8 mouse cellular contexts compared by ENCODE assay signal in the genomic region with DNA sequence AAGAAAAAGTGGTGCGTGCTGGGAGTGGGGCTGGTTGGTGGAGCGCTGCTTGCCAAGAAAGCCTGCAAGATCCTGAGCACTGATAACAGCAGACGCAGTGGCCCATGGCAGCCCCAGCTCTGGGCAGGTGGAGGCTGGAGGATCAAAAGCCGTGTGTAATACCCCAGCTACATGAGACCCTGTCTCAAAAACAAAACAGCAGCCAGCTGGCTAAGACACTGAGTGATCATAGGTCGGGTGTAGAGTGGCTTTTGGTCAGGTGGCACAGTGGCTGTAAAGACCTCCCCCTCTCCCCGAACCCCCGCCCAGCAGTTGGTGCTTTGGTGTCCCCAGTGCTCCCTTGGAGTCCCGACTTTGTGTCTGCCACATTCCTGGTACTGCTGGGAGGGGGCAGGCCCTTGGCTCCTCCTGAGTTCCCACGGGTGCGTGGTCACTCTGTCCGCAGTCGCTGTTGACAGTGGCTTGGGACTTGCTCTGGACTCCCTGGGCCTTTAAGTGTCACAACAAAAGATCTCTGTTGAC. TPM values are rescaled to one million over a fixed set of nuclear protein-coding genes. Genes with fewer than 3 reads are reported as not detected.
DNase-seq lines count a peak whose midpoint lies in the region; ATAC-seq and TF ChIP-seq lines count a peak whose summit lies in the region.

No protein-coding gene starts in this region.

- H3K27ac ChIP-seq in heart, embryonic 16.5 days (ENCODE audit: low read length), result peak overlapping the region; percentile 96
- H3K27ac ChIP-seq in ES-E14 (ENCODE audit: insufficient read depth, low read depth, low read length, poor library complexity, severe bottlenecking), result peak overlapping the region; percentile 94
- peak overlapping the region; percentile 96 for H3K27ac ChIP-seq in limb, embryonic 15.5 days
- peak overlapping the region; percentile 59 for H3K27ac ChIP-seq in small intestine, adult 2 months (ENCODE audit: insufficient read depth, low read depth, low read length)

- H3K9ac ChIP-seq in heart, embryonic 16.5 days (ENCODE audit: low read length), result peak overlapping the region; percentile 79
- H3K9ac ChIP-seq in ES-E14 (ENCODE audit: insufficient read depth, low read depth, low read length, poor library complexity, severe bottlenecking), result peak overlapping the region; percentile 16; the same call in 1 of the 2 replicates
- no peak overlapping the region for H3K9ac ChIP-seq in limb, embryonic 15.5 days

- peaks cover 13% of the 10 kb centered on the region for H3K36me3 ChIP-seq in heart, embryonic 16.5 days (ENCODE audit: control insufficient read depth, insufficient read depth)
- H3K36me3 ChIP-seq in ES-E14 (ENCODE audit: control insufficient read depth, insufficient read depth, low read length, poor library complexity, severe bottlenecking), result peaks cover 10% of the 10 kb centered on the region; the same call in 1 of the 2 replicates
- peaks cover 29% of the 10 kb centered on the region for H3K36me3 ChIP-seq in limb, embryonic 15.5 days
- peaks cover 20% of the 10 kb centered on the region for H3K36me3 ChIP-seq in small intestine, adult 2 months (ENCODE audit: control insufficient read depth, insufficient read depth, low read length)

- no peak for DNase-seq in heart, postnatal 10 days
- DNase-seq in ES-E14 (ENCODE audit: low read depth, low spot score), result no peak
- DNase-seq in left cerebral cortex, adult 18-20 months (ENCODE audit: low spot score in 2 of 2), result no peak
- DNase-seq in left cerebral cortex, postnatal 25 days (ENCODE audit: low spot score in 2 of 2), result no peak

- intact Hi-C loops in heart, postnatal 10 days (cut with DNase I), result loop anchor here (10.0 kb wide), 3 partner anchors 225 to 1195 kb away; a partner anchor contains a TSS
- intact Hi-C loops in left cerebral cortex, postnatal 25 days (cut with DNase I), result loop anchor here (2.0 kb wide), 2 partner anchors 35 to 73 kb away; no protein-coding TSS in a partner anchor

- TF ChIP-seq POLR2A in small intestine, adult 2 months (IDR thresholded peaks at IDR 0.05; ENCODE audit: low read depth, low read length), result no peak

- H3K4me3 ChIP-seq in heart, embryonic 16.5 days (ENCODE audit: low read length), result peak overlapping the region; percentile 52
- H3K4me3 ChIP-seq in ES-E14 (ENCODE audit: insufficient read depth in 1 of 2, low read depth in 1 of 2, low read length in 2 of 2, poor library complexity in 1 of 2, severe bottlenecking in 1 of 2), result peak overlapping the region; percentile 27 to 55; a peak in 3 of 4 replicates
- peak overlapping the region; percentile 36 for H3K4me3 ChIP-seq in limb, embryonic 15.5 days
- H3K4me3 ChIP-seq in small intestine, adult 2 months (ENCODE audit: low read depth, low read length), result peak overlapping the region; percentile 47

- H3K27me3 ChIP-seq in heart, embryonic 16.5 days (ENCODE audit: control insufficient read depth, insufficient read depth, low read length), result no peaks in the 10 kb centered on the region
- no peaks in the 10 kb centered on the region for H3K27me3 ChIP-seq in limb, embryonic 15.5 days
- no peaks in the 10 kb centered on the region for H3K27me3 ChIP-seq in small intestine, adult 2 months (ENCODE audit: control insufficient read depth, insufficient read depth, low read length)

- no peak for TF ChIP-seq CTCF in small intestine, adult 2 months (IDR thresholded peaks at IDR 0.05; ENCODE audit: extremely low read depth, insufficient read length, insufficient replicate concordance, low read depth, low read length)

- H3K4me1 ChIP-seq in heart, embryonic 16.5 days (ENCODE audit: control insufficient read depth, insufficient read depth, low read length), result peaks cover 38% of the 10 kb centered on the region
- H3K4me1 ChIP-seq in ES-E14 (ENCODE audit: control insufficient read depth in 2 of 2, insufficient read depth in 2 of 2, low read length in 2 of 2, poor library complexity in 1 of 2), result peaks cover 14 to 46% of the 10 kb centered on the region in 2 experiments; a peak in 3 of 4 replicates
- peaks cover 70% of the 10 kb centered on the region for H3K4me1 ChIP-seq in limb, embryonic 15.5 days
- peaks cover 47% of the 10 kb centered on the region for H3K4me1 ChIP-seq in small intestine, adult 2 months (ENCODE audit: control insufficient read depth, insufficient read depth, insufficient read length, low read length)

- no peaks in the 10 kb centered on the region for H3K9me3 ChIP-seq in heart, embryonic 16.5 days (replicated peaks; ENCODE audit: control insufficient read depth, low read length)
- H3K9me3 ChIP-seq in ES-E14 (ENCODE audit: control insufficient read depth, insufficient read depth, low read depth, low read length), result no peaks in the 10 kb centered on the region
- no peaks in the 10 kb centered on the region for H3K9me3 ChIP-seq in limb, embryonic 15.5 days

- WGBS in heart, embryonic 16.5 days, result 7% methylated on average over 12 of the region's 12 CpGs
- WGBS in limb, embryonic 15.5 days, result 3% methylated on average over 12 of the region's 12 CpGs
- 2% methylated on average over 12 of the region's 12 CpGs for WGBS in small intestine, adult 2 months

- in situ Hi-C loops in ES-E14 (cut with MboI; ENCODE audit: low sequenced_read_pairs in 2 of 2, unreplicated experiment in 2 of 2), result loop anchor here in 1 of 2 experiments (10.0 kb wide), 1 partner anchor 75 kb away; no protein-coding TSS in a partner anchor

- peak overlapping the region; percentile 83 for H3K4me2 ChIP-seq in heart, embryonic 16.5 days (ENCODE audit: low read depth, low read length)
- peak overlapping the region; percentile 72 for H3K4me2 ChIP-seq in limb, embryonic 15.5 days

- peak; percentile 35; the same call in 1 of the 2 replicates for ATAC-seq in heart, embryonic 16.5 days (replicated peaks; ENCODE audit: extremely low read depth, insufficient read depth, low FRiP score)
- ATAC-seq in erythroid progenitor cell, adult 5-6 weeks (replicated peaks; ENCODE audit: low FRiP score, poor library complexity, severe bottlenecking), result peak; percentile 47
- peak; percentile 21; the same call in 1 of the 2 replicates for ATAC-seq in limb, embryonic 15.5 days (ENCODE audit: insufficient number of reproducible peaks, low FRiP score, low TSS enrichment, low read depth)

TF ChIP-seq in ES-E14, 5 proteins besides CTCF, POLR2A, EP300 and RAD21:
- TF ChIP-seq MAFK (IDR thresholded peaks at IDR 0.05; ENCODE audit: insufficient read depth, low read depth, low read length), result no peak
- TF ChIP-seq ZC3H11A (IDR thresholded peaks at IDR 0.05; ENCODE audit: borderline replicate concordance, low read depth, low read length), result no peak
- no peak for TF ChIP-seq ZNF384 (IDR thresholded peaks at IDR 0.05; ENCODE audit: low read depth, low read length)
- no peak for TF ChIP-seq CHD2 (IDR thresholded peaks at IDR 0.05; ENCODE audit: low read depth, low read length)
- no peak for TF ChIP-seq HCFC1 (IDR thresholded peaks at IDR 0.05; ENCODE audit: borderline replicate concordance, insufficient read depth, low read length)

RNA-seq across cellular contexts. Expression of a gene that starts 23.8 kb away (rescaled TPM):
- 8.8 TPM in 2 replicates for polyA plus RNA-seq in heart, embryonic 16.5 days (2015; fragmentation: Nextera tagmentation; extraction: Ambion mirVana)
- total RNA-seq in heart, postnatal 10 days (2021), result 1 to 10 TPM; 6.4 to 8.1 TPM
- total RNA-seq in ES-E14 (2012; rRNA removed), result 17.4 and 26.3 TPM in 2 replicates
- total RNA-seq in erythroid progenitor cell, adult 5-6 weeks (2015; ENCODE audit: low replicate concordance), result 5.0 and 14.8 TPM in 2 replicates
- 2.6 and 10.1 TPM in 2 replicates for total RNA-seq in erythroid progenitor cell, adult 5-6 weeks (2017; ENCODE audit: low replicate concordance)
- polyA plus RNA-seq in limb, embryonic 15.5 days (2015; fragmentation: Nextera tagmentation; extraction: Ambion mirVana), result 9.8 and 9.9 TPM in 2 replicates
- 15.0 and 37.6 TPM in 2 replicates for polyA plus RNA-seq in small intestine, adult 2 months (2012; rRNA removed)
- total RNA-seq in left cerebral cortex, adult 18-20 months (2021), result 10 to 100 TPM; 18.3 to 20.5 TPM
- 10 to 100 TPM; 19.0 TPM for total RNA-seq in left cerebral cortex, postnatal 25 days (2021)

RNA-seq across cellular contexts. Expression of a gene that starts 38.7 kb away (rescaled TPM):
- polyA plus RNA-seq in heart, embryonic 16.5 days (2015; fragmentation: Nextera tagmentation; extraction: Ambion mirVana), result 2.5 and 4.7 TPM in 2 replicates
- 10 to 100 TPM; 16.8 to 19.0 TPM for total RNA-seq in heart, postnatal 10 days (2021)
- 9.9 and 10.7 TPM in 2 replicates for total RNA-seq in ES-E14 (2012; rRNA removed)
- total RNA-seq in erythroid progenitor cell, adult 5-6 weeks (2015; ENCODE audit: low replicate concordance), result 3.8 and 6.1 TPM in 2 replicates
- 1.9 and 3.5 TPM in 2 replicates for total RNA-seq in erythroid progenitor cell, adult 5-6 weeks (2017; ENCODE audit: low replicate concordance)
- polyA plus RNA-seq in limb, embryonic 15.5 days (2015; fragmentation: Nextera tagmentation; extraction: Ambion mirVana), result 4.4 and 5.3 TPM in 2 replicates
- polyA plus RNA-seq in small intestine, adult 2 months (2012; rRNA removed), result 11.2 and 58.0 TPM in 2 replicates
- total RNA-seq in left cerebral cortex, adult 18-20 months (2021), result 10 to 100 TPM; 40.8 to 41.1 TPM
- 10 to 100 TPM; 38.7 to 40.5 TPM for total RNA-seq in left cerebral cortex, postnatal 25 days (2021)
